Mouse (Mus musculus) liver, adult 2 months (tissue): Measurements from ENCODE around the gene Mri1. TPM values are rescaled to one million over a fixed set of nuclear protein-coding genes. Genes with fewer than 3 reads are reported as not detected.

Source experiments
- DNase-seq: peaks from one replicate; pipeline ENCODE4 v3.0.0-alpha.2; 2011; ENCODE audit warnings: low read depth, low spot score; ENCODE audit errors: extremely low read depth
- H3K27ac ChIP-seq: fragments of 200-500 bp; replicated peaks from 2 replicates; pipeline ENCODE4 v1.5.1; 2012; ENCODE audit warnings: low read depth, mild to moderate bottlenecking, control low read depth, inconsistent platforms, low read length; ENCODE audit not compliant: insufficient read depth
- H3K27me3 ChIP-seq: fragments of 200-500 bp; 2 replicates; pipeline ENCODE4 v1.6.1; 2012; ENCODE audit warnings: mild to moderate bottlenecking, moderate library complexity, low read length, inconsistent platforms; ENCODE audit not compliant: control insufficient read depth, insufficient read depth
- H3K36me3 ChIP-seq: fragments of 200-500 bp; 2 replicates; pipeline ENCODE4 v1.6.1; 2012; ENCODE audit warnings: low read length, inconsistent platforms; ENCODE audit not compliant: control insufficient read depth, insufficient read depth
- H3K4me1 ChIP-seq: fragments of 200-500 bp; 2 replicates; pipeline ENCODE4 v1.6.1; 2011; ENCODE audit warnings: low read length; ENCODE audit not compliant: control insufficient read depth, insufficient read depth
- H3K4me3 ChIP-seq: fragments of 200-500 bp; 2 replicates; pipeline ENCODE4 v1.5.1; 2011; ENCODE audit warnings: low read depth, mild to moderate bottlenecking, control low read depth, low read length, moderate library complexity; ENCODE audit not compliant: insufficient read depth
- H3K79me2 ChIP-seq: fragments of 200-500 bp; 2 replicates; pipeline ENCODE4 v1.6.1; 2012; ENCODE audit warnings: inconsistent platforms, mild to moderate bottlenecking, low read length, moderate library complexity; ENCODE audit not compliant: control insufficient read depth, insufficient read depth
- H3K9ac ChIP-seq: fragments of 200-500 bp; 2 replicates; pipeline ENCODE4 v1.6.1; 2012; ENCODE audit warnings: low read depth, mild to moderate bottlenecking, control low read depth, inconsistent platforms, low read length
- CTCF ChIP-seq: fragments of 200-500 bp; IDR thresholded peaks from 2 replicates; pipeline ENCODE4 v1.5.1; 2011; ENCODE audit warnings: low read depth, low read length, control low read depth
- POLR2A ChIP-seq: fragments of 200-500 bp; IDR thresholded peaks from 2 replicates; pipeline ENCODE4 v1.6.1; 2011; ENCODE audit warnings: low read length, control low read depth; ENCODE audit not compliant: insufficient read depth; ENCODE audit errors: extremely low read depth
- WGBS: fragments of 180-500 bp; shearing (Covaris S2); methylation state at CpG from one replicate; pipeline ENCODE4 v1.1.7; 2018; 5-methylcytosine and 5-hydroxymethylcytosine counted together
- polyA plus RNA-seq: library from polyadenylated mRNA; depleted of rRNA; stranded (reverse); fragments of >200 nt; gene quantifications from 2 replicates; pipeline ENCODE4 v1.2.3, GENCODE M21; 2012
- total RNA-seq: library from RNA; depleted of rRNA; stranded (reverse); fragments of >200 nt; gene quantifications from 2 replicates; pipeline ENCODE4 v1.2.3, GENCODE M21; 2014

Gene Mri1
- total and polyA plus RNA-seq, 2 experiments: 17.1 to 75.7 TPM

- TF ChIP-seq POLR2A (no peak), CTCF (no peak)
- H3K36me3 ChIP-seq: no peaks in the 10 kb centered on the region
- no peak overlapping the region for H3K27ac ChIP-seq
- H3K4me1 ChIP-seq: 0 out of 2 replicates have a peak, but pooled peaks cover 2% of the 10 kb centered on the region
- DNase-seq: no peak
- no peak overlapping the region for H3K9ac ChIP-seq
- 94% methylated on average over 5 of the region's 5 CpGs for WGBS
- H3K4me3 ChIP-seq: no peak overlapping the region
- H3K27me3 ChIP-seq: no peaks in the 10 kb centered on the region
- H3K79me2 ChIP-seq: peaks cover 8% of the 10 kb centered on the region; the same call in 1 of the 2 replicates
These were observed 52.1 kb downstream of the Mri1 start for GRCm38 (mm10) chr8:84205073-84205472.

GRCm38 (mm10) chr8:84203975-84204772 is 53.0 kb downstream of the Mri1 start:
- peak overlapping the region; percentile 54 for H3K9ac ChIP-seq
- TF ChIP-seq POLR2A: no peak
- TF ChIP-seq CTCF: peak; percentile 22; the same call in 1 of the 2 replicates

GRCm38 (mm10) chr8:84202938-84203917 is 53.9 kb downstream of the Mri1 start:
- Histone ChIP-seq H3K36me3 (no peaks in the 10 kb centered on the region), H3K79me2 (peaks cover 8% of the 10 kb centered on the region; the same call in 1 of the 2 replicates), H3K4me1 (0 out of 2 replicates have a peak, but pooled peaks cover 3% of the 10 kb centered on the region), H3K27ac (peak overlapping the region; percentile 93), H3K4me3 (peak overlapping the region; percentile 45), H3K9ac (peak overlapping the region; percentile 54), H3K27me3 (no peaks in the 10 kb centered on the region)
- 15% methylated on average over 34 of the region's 34 CpGs for WGBS
- TF ChIP-seq POLR2A: 0 out of 2 replicates have a peak, but pooled peaks have one; percentile 4
- TF ChIP-seq CTCF: no peak
- no peak for DNase-seq

More at GRCm38 (mm10) chr8:84203975-84204772, 53.0 kb downstream of the Mri1 start:
- Histone ChIP-seq H3K36me3 (no peaks in the 10 kb centered on the region), H3K4me1 (0 out of 2 replicates have a peak, but pooled peaks cover 2% of the 10 kb centered on the region), H3K79me2 (peaks cover 8% of the 10 kb centered on the region; the same call in 1 of the 2 replicates), H3K27me3 (no peaks in the 10 kb centered on the region), H3K4me3 (peak overlapping the region; percentile 45), H3K27ac (peak overlapping the region; percentile 93)
- DNase-seq: peak; percentile 32
- 59% methylated on average over 13 of the region's 13 CpGs for WGBS

GRCm38 (mm10) chr8:84202466-84202865 is 54.7 kb downstream of the Mri1 start:
- TF ChIP-seq CTCF (no peak), POLR2A (no peak)
- Histone ChIP-seq H3K27me3 (no peaks in the 10 kb centered on the region), H3K27ac (peak overlapping the region; percentile 93; the same call in 1 of the 2 replicates), H3K79me2 (peaks cover 8% of the 10 kb centered on the region; the same call in 1 of the 2 replicates), H3K4me3 (peak overlapping the region; percentile 76), H3K36me3 (no peaks in the 10 kb centered on the region), H3K4me1 (0 out of 2 replicates have a peak, but pooled peaks cover 2% of the 10 kb centered on the region), H3K9ac (peak overlapping the region; percentile 41)
- DNase-seq: no peak
- 54% methylated on average over 9 of the region's 9 CpGs for WGBS

GRCm38 (mm10) chr8:84201545-84202245 is 55.4 kb downstream of the Mri1 start:
- Histone ChIP-seq H3K4me3 (peak overlapping the region; percentile 76), H3K27ac (peak overlapping the region; percentile 93), H3K9ac (peak overlapping the region; percentile 95), H3K79me2 (peaks cover 8% of the 10 kb centered on the region; the same call in 1 of the 2 replicates), H3K36me3 (no peaks in the 10 kb centered on the region), H3K4me1 (0 out of 2 replicates have a peak, but pooled peaks cover 2% of the 10 kb centered on the region), H3K27me3 (no peaks in the 10 kb centered on the region)
- DNase-seq: no peak
- 50% methylated on average over 15 of the region's 15 CpGs for WGBS
- TF ChIP-seq CTCF (no peak), POLR2A (0 out of 2 replicates have a peak, but pooled peaks have one; percentile 34)
